Mouse (Mus musculus): Measurements from ENCODE around the gene Rfc2. TPM values are rescaled to one million over a fixed set of nuclear protein-coding genes. Genes with fewer than 3 reads are reported as not detected.
A peak's percentile ranks its signal among the peaks of the same experiment; 100 is the strongest.

The Rfc2 gene
- polyA plus RNA-seq, 1 experiment from 2014 or later = 65.2 TPM

DNA sequence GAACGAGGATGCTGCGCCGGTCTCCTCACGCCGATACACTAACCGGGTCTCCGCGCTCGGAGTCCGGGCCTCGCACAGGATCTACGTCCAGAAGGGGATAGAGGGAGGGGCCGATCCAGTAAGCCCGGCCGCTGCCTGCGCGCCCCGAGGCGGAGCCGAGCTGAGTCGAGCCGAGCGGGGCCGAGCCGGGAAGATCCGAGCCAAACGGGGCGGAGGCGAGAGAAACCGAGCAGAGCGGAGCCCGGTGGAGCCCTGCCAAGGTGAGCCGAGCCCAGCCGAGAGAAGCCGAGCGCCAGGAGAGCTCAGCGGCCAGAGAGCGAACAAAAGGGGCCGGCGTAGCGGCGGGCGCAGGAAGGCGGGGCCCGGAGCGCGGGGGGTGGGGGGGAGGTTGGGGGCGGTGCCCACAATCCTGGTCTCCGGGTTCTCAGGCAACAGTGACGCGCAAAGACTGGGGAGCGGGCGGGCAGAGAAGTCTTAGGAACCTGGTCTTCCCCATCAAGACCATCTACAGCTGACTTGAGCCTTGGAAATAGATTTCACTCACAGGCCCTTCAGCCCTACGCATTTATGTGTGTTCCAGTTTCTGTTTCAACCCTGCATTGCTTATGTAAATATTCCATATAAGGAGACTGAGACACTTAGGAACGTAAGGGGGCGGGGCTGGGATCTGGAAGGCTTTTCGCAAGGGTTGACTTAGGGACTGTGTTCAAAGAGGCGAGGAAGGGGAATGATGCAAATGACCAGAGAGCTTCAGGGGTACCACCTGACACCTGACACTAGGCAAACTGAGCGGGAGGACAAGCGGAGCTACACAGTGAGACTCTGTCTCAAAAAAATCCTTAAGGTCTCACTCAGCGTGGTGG is 28.8 kb upstream of the Rfc2 start, which contains the start of gene Clip2:
Clip2 (minus strand) TSS at position 325 of the 863 bp plus-strand sequence.
- WGBS (ENCODE audit: missing documents) = 7% methylated on average over 50 of the region's 61 CpGs
- H3K4me3 ChIP-seq (ENCODE audit: inconsistent target) = peak within 1 kb of the TSS; percentile 59
- H3K79me2 ChIP-seq (ENCODE audit: inconsistent target) = peaks cover 44% of the 10 kb centered on the region
- H3K36me3 ChIP-seq (ENCODE audit: inconsistent target) = no peaks in the 10 kb centered on the region
- peak within 1 kb of the TSS; percentile 32; the same call in 1 of the 2 replicates for H3K27ac ChIP-seq

DNA sequence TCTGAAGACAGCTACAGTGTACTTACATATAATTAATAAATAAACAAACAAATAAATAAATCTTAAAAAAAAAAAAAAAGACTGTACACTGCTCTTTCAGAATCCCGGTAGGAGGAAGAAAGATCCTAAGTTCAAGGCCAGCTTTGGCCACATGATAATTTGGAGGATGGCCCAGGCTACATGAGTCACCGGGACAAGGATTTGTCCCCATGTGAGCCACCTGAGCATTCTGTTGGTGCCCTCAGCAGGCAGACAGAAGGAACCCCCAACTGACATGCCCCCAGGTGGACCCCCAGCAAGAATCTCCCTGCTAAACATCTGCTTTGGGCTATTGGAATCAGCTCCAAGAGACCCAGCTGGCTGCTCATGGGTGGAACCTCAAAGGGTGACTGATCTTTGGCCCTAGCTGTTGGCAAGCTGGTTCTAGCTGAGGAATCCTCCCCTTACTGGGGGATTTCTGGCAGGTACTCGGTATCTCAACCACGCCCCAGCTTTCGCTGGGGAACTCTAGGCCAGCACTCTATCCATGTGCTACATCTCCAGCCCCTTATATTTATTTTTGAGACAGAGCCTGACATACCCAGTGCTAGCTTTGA is 27.1 kb upstream of the Rfc2 start:
- 98% methylated on average over 5 of the region's 5 CpGs for WGBS (ENCODE audit: missing documents)

GRCm38 (mm10) chr5:134555463-134556164 is 25.6 kb upstream of the Rfc2 start:
- 28% methylated on average over 20 of the region's 20 CpGs for WGBS (ENCODE audit: missing documents)
- Histone ChIP-seq H3K27ac (no peak overlapping the region), H3K4me3 (ENCODE audit: inconsistent target) (no peak overlapping the region), H3K36me3 (ENCODE audit: inconsistent target) (no peaks in the 10 kb centered on the region), H3K79me2 (ENCODE audit: inconsistent target) (peaks cover 12% of the 10 kb centered on the region)

More for the DNA sequence above, 27.1 kb upstream of the Rfc2 start:
- no peaks in the 10 kb centered on the region for H3K36me3 ChIP-seq (ENCODE audit: inconsistent target)
- peaks cover 27% of the 10 kb centered on the region for H3K79me2 ChIP-seq (ENCODE audit: inconsistent target)
- no peak overlapping the region for H3K4me3 ChIP-seq (ENCODE audit: inconsistent target)
- no peak overlapping the region for H3K27ac ChIP-seq

- Histone ChIP-seq H3K36me3 (ENCODE audit: inconsistent target) (no peaks in the 10 kb centered on the region), H3K27ac (no peak within 1 kb of the TSS), H3K4me3 (ENCODE audit: inconsistent target) (no peak within 1 kb of the TSS), H3K79me2 (ENCODE audit: inconsistent target) (no peaks in the 10 kb centered on the region)
- WGBS (ENCODE audit: missing documents) = 96% methylated on average over 7 of the region's 7 CpGs
Measured at GRCm38 (mm10) chr5:134560071-134560449, 21.1 kb upstream of the Rfc2 start, which contains the start of gene Syna. Gene Syna, minus strand, starts transcription at chr5:134560171.

DNA sequence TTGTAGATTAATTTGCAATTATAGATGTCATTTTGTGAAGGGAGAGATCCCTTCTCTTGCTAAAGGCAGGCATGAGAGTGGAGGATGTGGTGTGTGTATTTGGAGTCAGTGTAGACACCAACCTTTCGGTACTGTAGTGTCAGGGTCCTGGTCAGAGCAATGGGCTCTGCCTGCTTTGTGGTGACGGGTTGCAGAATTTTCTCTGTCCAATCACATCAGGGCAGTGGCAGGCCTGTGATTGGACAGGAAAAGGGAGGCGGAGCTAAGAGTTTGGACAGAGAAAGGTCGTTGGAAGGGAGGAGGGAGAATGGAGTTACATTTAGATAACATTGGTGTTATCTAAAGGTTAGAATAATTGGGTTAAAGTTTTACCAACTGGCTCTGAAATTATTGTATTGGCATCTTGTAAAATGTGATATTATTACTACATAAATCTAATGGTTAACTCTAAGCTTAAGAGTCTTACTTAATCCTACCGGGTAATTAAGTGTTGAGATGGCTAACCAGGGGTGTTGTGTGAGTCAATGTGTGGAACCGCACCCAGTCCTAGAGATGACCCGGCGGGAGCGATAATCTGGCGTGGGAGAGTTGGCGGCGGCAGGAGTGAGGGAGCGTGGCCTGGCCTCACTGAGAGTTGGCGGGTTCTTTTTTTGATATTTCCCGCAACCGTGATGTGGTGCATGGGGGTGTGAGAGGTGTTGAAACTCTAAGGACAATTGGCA is 20.6 kb upstream of the Rfc2 start:
- 84% methylated on average over 15 of the region's 16 CpGs for WGBS (ENCODE audit: missing documents)
- Histone ChIP-seq H3K36me3 (ENCODE audit: inconsistent target) (no peaks in the 10 kb centered on the region), H3K27ac (no peak overlapping the region), H3K79me2 (ENCODE audit: inconsistent target) (no peaks in the 10 kb centered on the region), H3K4me3 (ENCODE audit: inconsistent target) (no peak overlapping the region)

DNA sequence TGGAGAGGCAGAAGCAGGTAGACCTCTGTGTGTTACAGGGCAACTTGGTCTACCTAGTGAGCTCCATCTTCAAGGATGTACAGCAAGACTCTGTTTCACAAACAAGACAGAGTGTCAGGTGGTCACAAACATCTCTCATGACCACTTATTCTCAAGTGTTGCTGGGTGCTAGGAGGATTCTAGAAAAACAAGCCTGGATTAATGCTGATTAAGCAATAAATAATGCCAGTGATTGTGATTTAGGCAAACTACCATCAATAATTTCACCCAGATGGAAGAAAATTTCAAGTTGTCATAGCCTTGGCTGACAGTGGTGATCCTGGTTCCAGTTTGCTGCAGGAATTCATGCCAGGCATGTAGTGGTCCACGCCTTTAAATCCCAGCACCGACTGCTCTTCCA is 16.9 kb upstream of the Rfc2 start:
- no peaks in the 10 kb centered on the region for H3K36me3 ChIP-seq (ENCODE audit: inconsistent target)
- no peak overlapping the region for H3K27ac ChIP-seq
- H3K79me2 ChIP-seq (ENCODE audit: inconsistent target) = no peaks in the 10 kb centered on the region
- no peak overlapping the region for H3K4me3 ChIP-seq (ENCODE audit: inconsistent target)
- WGBS (ENCODE audit: missing documents) = 92% methylated on average over 2 of the region's 2 CpGs

DNA sequence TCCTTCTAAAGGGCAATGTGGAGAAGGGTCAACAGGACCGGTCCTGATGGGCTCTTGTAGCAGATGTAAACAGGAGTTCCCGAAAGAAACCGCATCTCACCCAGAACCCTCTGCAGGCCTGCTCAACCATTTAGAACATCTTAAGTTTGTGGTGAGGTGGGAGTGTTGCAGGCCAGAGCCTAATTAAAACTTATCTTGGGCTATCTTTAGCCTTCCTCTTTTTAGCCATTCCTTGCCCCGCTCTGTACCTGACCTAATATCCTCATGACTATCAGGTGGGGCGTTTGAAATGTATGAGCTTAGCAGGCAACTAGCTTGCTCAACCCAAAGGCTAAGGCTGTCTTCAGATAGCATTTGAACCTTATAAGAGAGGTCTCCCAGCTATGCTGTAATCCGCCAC is 15.5 kb upstream of the Rfc2 start:
- Histone ChIP-seq H3K27ac (no peak overlapping the region), H3K36me3 (ENCODE audit: inconsistent target) (no peaks in the 10 kb centered on the region), H3K4me3 (ENCODE audit: inconsistent target) (no peak overlapping the region), H3K79me2 (ENCODE audit: inconsistent target) (no peaks in the 10 kb centered on the region)
- WGBS (ENCODE audit: missing documents) = 87% methylated on average over 6 of the region's 6 CpGs

- H3K79me2 ChIP-seq (ENCODE audit: inconsistent target) = no peaks in the 10 kb centered on the region
- H3K36me3 ChIP-seq (ENCODE audit: inconsistent target) = no peaks in the 10 kb centered on the region
- H3K27ac ChIP-seq = no peak overlapping the region
- no peak overlapping the region for H3K4me3 ChIP-seq (ENCODE audit: inconsistent target)
- WGBS (ENCODE audit: missing documents) = 71% methylated on average over 4 of the region's 4 CpGs
Measured at GRCm38 (mm10) chr5:134567445-134567844, 13.7 kb upstream of the Rfc2 start.

DNA sequence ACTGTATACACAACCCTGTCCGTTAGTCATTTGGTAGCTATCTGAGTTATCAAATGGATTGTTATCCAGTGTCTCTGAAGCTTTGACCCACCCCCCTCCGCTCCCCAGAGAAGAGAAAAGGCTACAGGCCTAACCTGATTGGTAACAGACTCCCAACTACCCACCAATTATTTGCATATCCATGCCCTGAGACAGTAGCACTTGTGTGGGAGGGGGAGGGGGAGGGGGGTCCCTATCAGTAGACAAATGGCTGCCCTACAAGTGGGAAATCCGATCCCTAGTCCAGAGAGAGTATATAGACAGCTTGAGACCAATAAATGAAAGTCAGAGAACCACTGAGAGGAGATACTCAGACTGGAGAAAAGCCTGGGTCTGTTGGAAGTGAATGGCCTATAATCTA is 13.1 kb upstream of the Rfc2 start:
- no peaks in the 10 kb centered on the region for H3K79me2 ChIP-seq (ENCODE audit: inconsistent target)
- H3K36me3 ChIP-seq (ENCODE audit: inconsistent target) = no peaks in the 10 kb centered on the region
- 97% methylated on average over 3 of the region's 3 CpGs for WGBS (ENCODE audit: missing documents)
- no peak overlapping the region for H3K4me3 ChIP-seq (ENCODE audit: inconsistent target)
- no peak overlapping the region for H3K27ac ChIP-seq

DNA sequence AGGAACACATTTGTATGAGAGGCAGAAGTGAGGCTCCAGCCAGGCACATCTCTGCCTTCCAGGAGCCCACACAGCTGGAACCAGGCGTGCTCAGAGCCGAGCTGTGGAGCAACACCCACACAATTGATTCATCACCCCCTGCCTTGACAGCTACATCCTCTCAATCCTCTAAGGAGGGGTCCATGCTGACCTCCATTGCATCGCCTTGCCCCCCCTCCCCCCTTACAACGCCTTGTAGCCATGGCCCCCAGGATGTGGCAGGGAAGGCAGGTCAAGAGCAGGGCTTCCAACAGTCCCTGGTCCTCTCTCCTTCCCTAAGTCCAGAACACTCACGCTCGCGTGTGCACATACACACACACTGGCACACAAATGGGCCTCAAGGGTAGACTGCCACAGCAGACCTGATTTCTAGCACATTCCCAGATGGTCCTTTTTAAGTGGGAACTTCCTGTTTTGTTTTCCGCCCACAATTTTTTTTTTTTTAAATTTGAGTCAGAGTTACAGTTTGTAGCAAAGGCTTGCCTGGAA is 12.1 kb upstream of the Rfc2 start:
- Histone ChIP-seq H3K27ac (no peak overlapping the region), H3K79me2 (ENCODE audit: inconsistent target) (no peaks in the 10 kb centered on the region), H3K36me3 (ENCODE audit: inconsistent target) (no peaks in the 10 kb centered on the region), H3K4me3 (ENCODE audit: inconsistent target) (no peak overlapping the region)
- 58% methylated on average over 7 of the region's 8 CpGs for WGBS (ENCODE audit: missing documents)

DNA sequence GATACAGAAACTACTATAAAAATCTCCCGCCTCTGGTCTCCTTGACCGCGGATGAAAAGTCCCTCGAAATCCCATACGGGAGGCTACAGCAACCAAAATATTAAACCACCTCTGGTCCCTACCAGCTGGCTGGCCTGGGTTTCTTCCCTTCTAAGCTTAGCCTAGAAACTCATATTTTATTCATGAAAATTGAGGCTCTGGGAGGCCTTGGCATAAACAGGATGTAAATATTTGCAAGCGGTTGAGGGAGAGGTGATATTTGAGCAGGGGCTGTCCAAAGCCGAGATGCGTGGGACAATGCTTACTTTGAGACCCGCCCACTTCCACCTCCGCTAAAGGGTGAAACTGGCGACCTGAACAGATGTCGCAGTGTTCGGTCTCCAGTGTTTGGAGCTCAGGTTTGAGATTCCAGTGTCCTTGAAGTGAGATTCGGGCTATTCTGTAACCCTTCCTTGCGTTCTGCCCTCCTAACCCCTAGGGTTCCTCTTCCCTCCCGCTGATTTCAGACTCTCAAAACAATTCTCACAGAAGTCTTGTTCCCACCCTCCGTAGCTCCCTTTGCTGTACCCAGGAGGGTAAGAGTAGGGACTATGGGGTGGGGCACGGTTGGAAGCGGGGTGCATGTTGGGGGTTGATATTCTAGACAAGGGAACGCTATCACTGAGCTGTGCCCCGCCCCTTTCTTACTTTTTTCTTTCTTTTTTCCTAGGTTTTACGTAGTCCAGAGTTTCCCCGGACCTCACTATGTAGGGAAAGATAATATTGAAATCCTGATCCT is 9.2 kb upstream of the Rfc2 start:
- H3K36me3 ChIP-seq (ENCODE audit: inconsistent target) = no peaks in the 10 kb centered on the region
- peak overlapping the region; percentile 49 for H3K4me3 ChIP-seq (ENCODE audit: inconsistent target)
- H3K79me2 ChIP-seq (ENCODE audit: inconsistent target) = no peaks in the 10 kb centered on the region
- 0 out of 2 replicates have a peak overlapping the region, but pooled peaks have one; percentile 13 for H3K27ac ChIP-seq
- 4% methylated on average over 23 of the region's 23 CpGs for WGBS (ENCODE audit: missing documents)

DNA sequence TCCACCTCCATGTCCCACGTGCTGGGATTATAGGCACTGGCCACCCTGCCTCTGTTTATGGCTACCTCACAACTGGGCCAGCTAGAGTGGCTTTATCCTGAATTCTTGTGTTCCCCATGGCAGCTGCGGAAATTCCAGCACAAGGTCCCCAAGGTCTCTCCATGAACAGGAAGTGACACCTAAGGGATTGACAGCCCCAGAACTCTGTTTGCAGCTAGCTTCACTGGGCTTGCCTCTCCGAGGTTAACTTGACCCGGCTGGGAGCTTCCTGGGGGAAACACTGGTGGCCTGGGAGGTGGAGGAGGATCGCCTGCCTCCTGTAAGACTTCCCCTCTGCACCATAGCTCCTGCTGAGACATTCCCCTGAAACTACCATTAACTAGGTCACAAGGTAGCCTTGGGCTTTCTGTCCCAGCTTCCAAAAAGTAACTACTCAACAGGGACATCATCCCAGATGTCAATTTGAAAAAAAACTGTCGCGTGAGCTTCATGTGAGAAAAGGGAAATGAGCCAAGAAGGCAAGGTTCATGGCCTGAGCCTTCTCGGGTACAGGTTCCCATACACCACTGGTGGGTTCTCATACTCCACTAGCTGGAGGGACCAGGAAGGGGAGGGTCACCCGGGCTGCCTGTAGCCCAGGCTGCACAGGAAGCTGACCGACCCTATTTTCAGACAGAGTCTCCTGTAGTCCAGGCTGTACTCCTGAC is 8.5 kb upstream of the Rfc2 start:
- 0 out of 2 replicates have a peak overlapping the region, but pooled peaks have one; percentile 13 for H3K27ac ChIP-seq
- no peaks in the 10 kb centered on the region for H3K36me3 ChIP-seq (ENCODE audit: inconsistent target)
- WGBS (ENCODE audit: missing documents) = 14% methylated on average over 10 of the region's 10 CpGs
- no peaks in the 10 kb centered on the region for H3K79me2 ChIP-seq (ENCODE audit: inconsistent target)
- peak overlapping the region; percentile 49 for H3K4me3 ChIP-seq (ENCODE audit: inconsistent target)

GRCm38 (mm10) chr5:134575833-134576232 is 5.3 kb upstream of the Rfc2 start:
- Histone ChIP-seq H3K79me2 (ENCODE audit: inconsistent target) (no peaks in the 10 kb centered on the region), H3K4me3 (ENCODE audit: inconsistent target) (no peak overlapping the region), H3K27ac (no peak overlapping the region), H3K36me3 (ENCODE audit: inconsistent target) (no peaks in the 10 kb centered on the region)
- 95% methylated on average over 4 of the region's 5 CpGs for WGBS (ENCODE audit: missing documents)

Measured in macrophage (primary cell).